Mouse (Mus musculus): ENCODE measurements at regions not wholly inside any gene's neighbourhood (a gene's known extent, or its start where the extent isn't known, plus 50 kb on each side); places are given as distances from the start of the nearest gene placed in this dataset.
A peak's percentile ranks its signal among the peaks of the same experiment; 100 is the strongest.

- H3K4me2 ChIP-seq (ENCODE audit: low read length) = no peak overlapping the region
- no peak overlapping the region for H3K27ac ChIP-seq (ENCODE audit: low read length)
- peak; percentile 51; the same call in 1 of the 2 replicates for ATAC-seq
- WGBS = 66% methylated on average over 9 of the region's 9 CpGs
- H3K27me3 ChIP-seq (ENCODE audit: control insufficient read depth, insufficient read depth, low read depth, low read length) = no peaks in the 10 kb centered on the region
- no peak overlapping the region for H3K9ac ChIP-seq (ENCODE audit: low read depth, low read length)
- H3K9me3 ChIP-seq (replicated peaks; ENCODE audit: control insufficient read depth, low read length, poor library complexity, severe bottlenecking) = no peaks in the 10 kb centered on the region
- peaks cover 4% of the 10 kb centered on the region; the same call in 1 of the 2 replicates for H3K4me1 ChIP-seq (ENCODE audit: control insufficient read depth, insufficient read depth, low read length)
- no peak overlapping the region for H3K4me3 ChIP-seq (ENCODE audit: low read depth, low read length)
- no peaks in the 10 kb centered on the region for H3K36me3 ChIP-seq (ENCODE audit: control insufficient read depth, insufficient read depth, low read length)
Measured at GRCm38 (mm10) chr14:120600414-120600935, 122.2 kb downstream of the Rap2a start.

- no peak overlapping the region for H3K27ac ChIP-seq (ENCODE audit: low read length)
- H3K9ac ChIP-seq (ENCODE audit: low read depth, low read length) = no peak overlapping the region
- no peak for ATAC-seq
- no peaks in the 10 kb centered on the region for H3K9me3 ChIP-seq (replicated peaks; ENCODE audit: control insufficient read depth, low read length, poor library complexity, severe bottlenecking)
- H3K36me3 ChIP-seq (ENCODE audit: control insufficient read depth, insufficient read depth, low read length) = no peaks in the 10 kb centered on the region
- H3K4me1 ChIP-seq (ENCODE audit: control insufficient read depth, insufficient read depth, low read length) = peaks cover 4% of the 10 kb centered on the region; the same call in 1 of the 2 replicates
- no peak overlapping the region for H3K4me2 ChIP-seq (ENCODE audit: low read length)
- H3K27me3 ChIP-seq (ENCODE audit: control insufficient read depth, insufficient read depth, low read depth, low read length) = no peaks in the 10 kb centered on the region
- WGBS = 88% methylated on average over 7 of the region's 7 CpGs
- H3K4me3 ChIP-seq (ENCODE audit: low read depth, low read length) = no peak overlapping the region
Measured at GRCm38 (mm10) chr14:120601510-120601909, 123.3 kb downstream of the Rap2a start.

GRCm38 (mm10) chr14:120603849-120604492, 125.7 kb downstream of the Rap2a start:
- WGBS = 57% methylated on average over 6 of the region's 6 CpGs

GRCm38 (mm10) chr14:120607801-120608200, 129.6 kb downstream of the Rap2a start:
- H3K9me3 ChIP-seq (replicated peaks; ENCODE audit: control insufficient read depth, low read length, poor library complexity, severe bottlenecking) = no peaks in the 10 kb centered on the region
- no peak overlapping the region for H3K9ac ChIP-seq (ENCODE audit: low read depth, low read length)
- no peak overlapping the region for H3K4me2 ChIP-seq (ENCODE audit: low read length)
- no peaks in the 10 kb centered on the region for H3K36me3 ChIP-seq (ENCODE audit: control insufficient read depth, insufficient read depth, low read length)
- H3K4me3 ChIP-seq (ENCODE audit: low read depth, low read length) = no peak overlapping the region
- ATAC-seq = no peak
- WGBS = 86% methylated on average over 3 of the region's 3 CpGs
- H3K27ac ChIP-seq (ENCODE audit: low read length) = no peak overlapping the region
- H3K27me3 ChIP-seq (ENCODE audit: control insufficient read depth, insufficient read depth, low read depth, low read length) = no peaks in the 10 kb centered on the region
- H3K4me1 ChIP-seq (ENCODE audit: control insufficient read depth, insufficient read depth, low read length) = no peaks in the 10 kb centered on the region

More at GRCm38 (mm10) chr14:120603849-120604492, 125.7 kb downstream of the Rap2a start:
- Histone ChIP-seq H3K27ac (ENCODE audit: low read length) (no peak overlapping the region), H3K36me3 (ENCODE audit: control insufficient read depth, insufficient read depth, low read length) (no peaks in the 10 kb centered on the region), H3K4me1 (ENCODE audit: control insufficient read depth, insufficient read depth, low read length) (peaks cover 4% of the 10 kb centered on the region; the same call in 1 of the 2 replicates), H3K9ac (ENCODE audit: low read depth, low read length) (no peak overlapping the region), H3K4me2 (ENCODE audit: low read length) (no peak overlapping the region), H3K27me3 (ENCODE audit: control insufficient read depth, insufficient read depth, low read depth, low read length) (no peaks in the 10 kb centered on the region), H3K9me3 (replicated peaks; ENCODE audit: control insufficient read depth, low read length, poor library complexity, severe bottlenecking) (no peaks in the 10 kb centered on the region), H3K4me3 (ENCODE audit: low read depth, low read length) (no peak overlapping the region)
- no peak for ATAC-seq

GRCm38 (mm10) chr14:120611311-120611710, 133.1 kb downstream of the Rap2a start:
- H3K4me3 ChIP-seq (ENCODE audit: low read depth, low read length) = no peak overlapping the region
- H3K9ac ChIP-seq (ENCODE audit: low read depth, low read length) = no peak overlapping the region
- 97% methylated on average over 1 of the region's 1 CpGs for WGBS
- H3K36me3 ChIP-seq (ENCODE audit: control insufficient read depth, insufficient read depth, low read length) = no peaks in the 10 kb centered on the region
- no peaks in the 10 kb centered on the region for H3K27me3 ChIP-seq (ENCODE audit: control insufficient read depth, insufficient read depth, low read depth, low read length)
- no peaks in the 10 kb centered on the region for H3K4me1 ChIP-seq (ENCODE audit: control insufficient read depth, insufficient read depth, low read length)
- ATAC-seq = no peak
- no peak overlapping the region for H3K4me2 ChIP-seq (ENCODE audit: low read length)
- H3K9me3 ChIP-seq (replicated peaks; ENCODE audit: control insufficient read depth, low read length, poor library complexity, severe bottlenecking) = no peaks in the 10 kb centered on the region
- no peak overlapping the region for H3K27ac ChIP-seq (ENCODE audit: low read length)

GRCm38 (mm10) chr14:120626223-120626935, 148.1 kb downstream of the Rap2a start:
- Histone ChIP-seq H3K4me3 (ENCODE audit: low read depth, low read length) (no peak overlapping the region), H3K27me3 (ENCODE audit: control insufficient read depth, insufficient read depth, low read depth, low read length) (no peaks in the 10 kb centered on the region), H3K9me3 (replicated peaks; ENCODE audit: control insufficient read depth, low read length, poor library complexity, severe bottlenecking) (no peaks in the 10 kb centered on the region), H3K36me3 (ENCODE audit: control insufficient read depth, insufficient read depth, low read length) (no peaks in the 10 kb centered on the region), H3K4me1 (ENCODE audit: control insufficient read depth, insufficient read depth, low read length) (peaks cover 12% of the 10 kb centered on the region; the same call in 1 of the 2 replicates), H3K27ac (ENCODE audit: low read length) (peak overlapping the region; percentile 85), H3K4me2 (ENCODE audit: low read length) (peak overlapping the region; percentile 13; the same call in 1 of the 2 replicates), H3K9ac (ENCODE audit: low read depth, low read length) (no peak overlapping the region; the same call in 1 of the 2 replicates)
- ATAC-seq = peak; percentile 95
- 31% methylated on average over 9 of the region's 9 CpGs for WGBS

- H3K4me2 ChIP-seq (ENCODE audit: low read length) = peak overlapping the region; percentile 13; the same call in 1 of the 2 replicates
- H3K27ac ChIP-seq (ENCODE audit: low read length) = peak overlapping the region; percentile 85
- H3K9ac ChIP-seq (ENCODE audit: low read depth, low read length) = no peak overlapping the region; the same call in 1 of the 2 replicates
- ATAC-seq = no peak; the same call in 1 of the 2 replicates
- no peaks in the 10 kb centered on the region for H3K36me3 ChIP-seq (ENCODE audit: control insufficient read depth, insufficient read depth, low read length)
- WGBS = 52% methylated on average over 4 of the region's 4 CpGs
- no peaks in the 10 kb centered on the region for H3K9me3 ChIP-seq (replicated peaks; ENCODE audit: control insufficient read depth, low read length, poor library complexity, severe bottlenecking)
- no peak overlapping the region for H3K4me3 ChIP-seq (ENCODE audit: low read depth, low read length)
- no peaks in the 10 kb centered on the region for H3K27me3 ChIP-seq (ENCODE audit: control insufficient read depth, insufficient read depth, low read depth, low read length)
- H3K4me1 ChIP-seq (ENCODE audit: control insufficient read depth, insufficient read depth, low read length) = peaks cover 12% of the 10 kb centered on the region; the same call in 1 of the 2 replicates
Measured at GRCm38 (mm10) chr14:120626936-120627277, 148.7 kb downstream of the Rap2a start.

GRCm38 (mm10) chr14:120632771-120633170, 154.5 kb downstream of the Rap2a start:
- Histone ChIP-seq H3K4me1 (ENCODE audit: control insufficient read depth, insufficient read depth, low read length) (0 out of 2 replicates have a peak, but pooled peaks cover under 1% of the 10 kb centered on the region), H3K4me3 (ENCODE audit: low read depth, low read length) (no peak overlapping the region), H3K4me2 (ENCODE audit: low read length) (no peak overlapping the region), H3K9ac (ENCODE audit: low read depth, low read length) (no peak overlapping the region), H3K27me3 (ENCODE audit: control insufficient read depth, insufficient read depth, low read depth, low read length) (no peaks in the 10 kb centered on the region), H3K36me3 (ENCODE audit: control insufficient read depth, insufficient read depth, low read length) (no peaks in the 10 kb centered on the region), H3K27ac (ENCODE audit: low read length) (no peak overlapping the region), H3K9me3 (replicated peaks; ENCODE audit: control insufficient read depth, low read length, poor library complexity, severe bottlenecking) (no peaks in the 10 kb centered on the region)
- no peak for ATAC-seq
- WGBS = 70% methylated on average over 5 of the region's 5 CpGs

All from midbrain, embryonic 16.5 days (tissue).